Mouse (Mus musculus): Measurements from ENCODE around the gene Enho. TPM values are rescaled to one million over a fixed set of nuclear protein-coding genes. Genes with fewer than 3 reads are reported as not detected.

Gene Enho
- polyA plus RNA-seq, 1 experiment from 2014 or later = 1.5 TPM

GRCm38 (mm10) chr4:41604476-41605396 is 35.4 kb downstream of the Enho start:
- H3K27ac ChIP-seq = no peak overlapping the region
- DNase-seq = no peak
- H3K36me3 ChIP-seq = no peaks in the 10 kb centered on the region
- no peak overlapping the region for H3K4me3 ChIP-seq (replicated peaks)
- no peaks in the 10 kb centered on the region for H3K4me1 ChIP-seq (replicated peaks)
- no peak overlapping the region for H3K9ac ChIP-seq
- no peaks in the 10 kb centered on the region for H3K9me3 ChIP-seq (replicated peaks)
- no peak for ATAC-seq (ENCODE audit: low read depth)
- H3K4me2 ChIP-seq = no peak overlapping the region
- WGBS (ENCODE audit: insufficient replicate concordance) = 36% methylated on average over 8 of the region's 8 CpGs
- H3K27me3 ChIP-seq = no peaks in the 10 kb centered on the region

GRCm38 (mm10) chr4:41602818-41603217 is 37.3 kb downstream of the Enho start:
- no peak overlapping the region for H3K4me2 ChIP-seq
- H3K27ac ChIP-seq = no peak overlapping the region
- no peaks in the 10 kb centered on the region for H3K36me3 ChIP-seq
- DNase-seq (no peak), ATAC-seq (ENCODE audit: low read depth) (no peak)
- H3K27me3 ChIP-seq = no peaks in the 10 kb centered on the region
- no peak overlapping the region for H3K9ac ChIP-seq
- H3K4me1 ChIP-seq (replicated peaks) = no peaks in the 10 kb centered on the region
- H3K4me3 ChIP-seq (replicated peaks) = no peak overlapping the region
- 20% methylated on average over 4 of the region's 4 CpGs for WGBS (ENCODE audit: insufficient replicate concordance)
- no peaks in the 10 kb centered on the region for H3K9me3 ChIP-seq (replicated peaks)

Other genes with a start within 250 kb of the Enho start
- 5.7 and 7.0 TPM in 2 replicates for gene Kif24, start 175.4 kb downstream of the Enho start, polyA plus RNA-seq (2015; fragmentation: Nextera tagmentation; extraction: Ambion mirVana)
- 27.7 and 32.0 TPM in 2 replicates for gene Nudt2, start 175.2 kb downstream of the Enho start, polyA plus RNA-seq (2015; fragmentation: Nextera tagmentation; extraction: Ambion mirVana)
- 0.51 and 0.72 TPM in 2 replicates for gene AI464131, start 137.2 kb downstream of the Enho start, polyA plus RNA-seq (2015; fragmentation: Nextera tagmentation; extraction: Ambion mirVana)
- 0.19 TPM in 1 of 2 replicates, not detected in the other for gene 1110017D15Rik, start 123.0 kb downstream of the Enho start, polyA plus RNA-seq (2015; fragmentation: Nextera tagmentation; extraction: Ambion mirVana)
- 0.30 and 0.71 TPM in 2 replicates for gene Fam219a, start 70.8 kb downstream of the Enho start, polyA plus RNA-seq (2015; fragmentation: Nextera tagmentation; extraction: Ambion mirVana)
- gene Dnaic1, start 70.5 kb downstream of the Enho start, polyA plus RNA-seq (2015; fragmentation: Nextera tagmentation; extraction: Ambion mirVana) = 1.4 TPM in 2 replicates
- 0.38 and 0.62 TPM in 2 replicates for gene Cntfr, start 56.8 kb upstream of the Enho start, polyA plus RNA-seq (2015; fragmentation: Nextera tagmentation; extraction: Ambion mirVana)
- gene Il11ra1, start 59.7 kb upstream of the Enho start, polyA plus RNA-seq (2015; fragmentation: Nextera tagmentation; extraction: Ambion mirVana) = 32.7 and 35.8 TPM in 2 replicates
- gene Rpp25l, start 73.2 kb upstream of the Enho start, polyA plus RNA-seq (2015; fragmentation: Nextera tagmentation; extraction: Ambion mirVana) = 38.6 and 40.8 TPM in 2 replicates
- 86.4 and 90.0 TPM in 2 replicates for gene Dctn3, start 82.8 kb upstream of the Enho start, polyA plus RNA-seq (2015; fragmentation: Nextera tagmentation; extraction: Ambion mirVana)
- gene Arid3c, start 90.8 kb upstream of the Enho start, polyA plus RNA-seq (2015; fragmentation: Nextera tagmentation; extraction: Ambion mirVana) = not detected in 2 replicates
- 22.5 and 25.0 TPM in 2 replicates for gene Galt, start 114.9 kb upstream of the Enho start, polyA plus RNA-seq (2015; fragmentation: Nextera tagmentation; extraction: Ambion mirVana)
- 45.1 and 45.2 TPM in 2 replicates for gene Sigmar1, start 115.8 kb upstream of the Enho start, polyA plus RNA-seq (2015; fragmentation: Nextera tagmentation; extraction: Ambion mirVana)
- gene Ccl27a, start 133.9 kb upstream of the Enho start, polyA plus RNA-seq (2015; fragmentation: Nextera tagmentation; extraction: Ambion mirVana) = 7.1 and 7.6 TPM in 2 replicates